Mouse (Mus musculus): ENCODE results near the gene Glyctk. TPM values are rescaled to one million over a fixed set of nuclear protein-coding genes. Genes with fewer than 3 reads are reported as not detected.

The Glyctk gene
- polyA plus RNA-seq, 1 experiment from 2014 or later = 2.2 TPM

GRCm38 (mm10) chr9:106166709-106167108 lies 8.8 kb upstream of the Glyctk start:
- DNase-seq (ENCODE audit: low spot score) (no peak), ATAC-seq (replicated peaks; ENCODE audit: insufficient number of reproducible peaks, low FRiP score, low TSS enrichment, low read depth) (no peak)
- H3K9me3 ChIP-seq (replicated peaks; ENCODE audit: control insufficient read depth, low read length) = no peaks in the 10 kb centered on the region
- no peak overlapping the region for H3K9ac ChIP-seq (replicated peaks; ENCODE audit: low read length)
- H3K36me3 ChIP-seq (replicated peaks; ENCODE audit: control insufficient read depth, insufficient read depth, low read depth, low read length) = no peaks in the 10 kb centered on the region
- no peaks in the 10 kb centered on the region for H3K4me1 ChIP-seq (ENCODE audit: control insufficient read depth, insufficient read depth, low read length)
- H3K4me3 ChIP-seq (ENCODE audit: low read depth, low read length) = no peak overlapping the region
- WGBS = 87% methylated on average over 2 of the region's 2 CpGs
- no peak overlapping the region for H3K4me2 ChIP-seq (ENCODE audit: low read depth, low read length)
- no peak overlapping the region for H3K27ac ChIP-seq (replicated peaks; ENCODE audit: low read depth, low read length)
- H3K27me3 ChIP-seq (ENCODE audit: control insufficient read depth, insufficient read depth, low read length) = no peaks in the 10 kb centered on the region

GRCm38 (mm10) chr9:106160426-106160825 lies 2.5 kb upstream of the Glyctk start:
- DNase-seq (ENCODE audit: low spot score) = no peak
- Histone ChIP-seq H3K36me3 (replicated peaks; ENCODE audit: control insufficient read depth, insufficient read depth, low read depth, low read length) (no peaks in the 10 kb centered on the region), H3K4me1 (ENCODE audit: control insufficient read depth, insufficient read depth, low read length) (no peaks in the 10 kb centered on the region; the same call in 1 of the 2 replicates), H3K27me3 (ENCODE audit: control insufficient read depth, insufficient read depth, low read length) (no peaks in the 10 kb centered on the region), H3K4me3 (ENCODE audit: low read depth, low read length) (peak overlapping the region; percentile 55), H3K4me2 (ENCODE audit: low read depth, low read length) (peak overlapping the region; percentile 53), H3K27ac (replicated peaks; ENCODE audit: low read depth, low read length) (peak overlapping the region; percentile 80; the same call in 1 of the 2 replicates), H3K9me3 (replicated peaks; ENCODE audit: control insufficient read depth, low read length) (no peaks in the 10 kb centered on the region), H3K9ac (replicated peaks; ENCODE audit: low read length) (peak overlapping the region; percentile 73)
- 46% methylated on average over 5 of the region's 5 CpGs for WGBS
- ATAC-seq (replicated peaks; ENCODE audit: insufficient number of reproducible peaks, low FRiP score, low TSS enrichment, low read depth) = no peak

GRCm38 (mm10) chr9:106159784-106160301 lies 1.9 kb upstream of the Glyctk start:
- H3K27ac ChIP-seq (replicated peaks; ENCODE audit: low read depth, low read length) = peak overlapping the region; percentile 80
- no peaks in the 10 kb centered on the region for H3K36me3 ChIP-seq (replicated peaks; ENCODE audit: control insufficient read depth, insufficient read depth, low read depth, low read length)
- peak; percentile 94 for DNase-seq (ENCODE audit: low spot score)
- H3K9me3 ChIP-seq (replicated peaks; ENCODE audit: control insufficient read depth, low read length) = no peaks in the 10 kb centered on the region
- peak overlapping the region; percentile 53 for H3K4me2 ChIP-seq (ENCODE audit: low read depth, low read length)
- peak; percentile 68 for ATAC-seq (replicated peaks; ENCODE audit: insufficient number of reproducible peaks, low FRiP score, low TSS enrichment, low read depth)
- under 1% methylated on average over 24 of the region's 24 CpGs for WGBS
- no peaks in the 10 kb centered on the region for H3K27me3 ChIP-seq (ENCODE audit: control insufficient read depth, insufficient read depth, low read length)
- peak overlapping the region; percentile 55 for H3K4me3 ChIP-seq (ENCODE audit: low read depth, low read length)
- peak overlapping the region; percentile 73 for H3K9ac ChIP-seq (replicated peaks; ENCODE audit: low read length)
- H3K4me1 ChIP-seq (ENCODE audit: control insufficient read depth, insufficient read depth, low read length) = no peaks in the 10 kb centered on the region; the same call in 1 of the 2 replicates

GRCm38 (mm10) chr9:106159237-106159636 lies 1.3 kb upstream of the Glyctk start:
- Histone ChIP-seq H3K4me2 (ENCODE audit: low read depth, low read length) (no peak overlapping the region), H3K4me3 (ENCODE audit: low read depth, low read length) (no peak overlapping the region; the same call in 1 of the 2 replicates), H3K27me3 (ENCODE audit: control insufficient read depth, insufficient read depth, low read length) (no peaks in the 10 kb centered on the region), H3K4me1 (ENCODE audit: control insufficient read depth, insufficient read depth, low read length) (no peaks in the 10 kb centered on the region; the same call in 1 of the 2 replicates), H3K36me3 (replicated peaks; ENCODE audit: control insufficient read depth, insufficient read depth, low read depth, low read length) (no peaks in the 10 kb centered on the region), H3K9ac (replicated peaks; ENCODE audit: low read length) (no peak overlapping the region), H3K27ac (replicated peaks; ENCODE audit: low read depth, low read length) (no peak overlapping the region), H3K9me3 (replicated peaks; ENCODE audit: control insufficient read depth, low read length) (no peaks in the 10 kb centered on the region)
- DNase-seq (ENCODE audit: low spot score) (no peak), ATAC-seq (replicated peaks; ENCODE audit: insufficient number of reproducible peaks, low FRiP score, low TSS enrichment, low read depth) (no peak)
- 86% methylated on average over 9 of the region's 9 CpGs for WGBS

- Histone ChIP-seq H3K9me3 (replicated peaks; ENCODE audit: control insufficient read depth, low read length) (no peaks in the 10 kb centered on the region), H3K27me3 (ENCODE audit: control insufficient read depth, insufficient read depth, low read length) (no peaks in the 10 kb centered on the region), H3K4me1 (ENCODE audit: control insufficient read depth, insufficient read depth, low read length) (no peaks in the 10 kb centered on the region; the same call in 1 of the 2 replicates), H3K27ac (replicated peaks; ENCODE audit: low read depth, low read length) (no peak overlapping the region), H3K36me3 (replicated peaks; ENCODE audit: control insufficient read depth, insufficient read depth, low read depth, low read length) (no peaks in the 10 kb centered on the region), H3K9ac (replicated peaks; ENCODE audit: low read length) (no peak overlapping the region), H3K4me3 (ENCODE audit: low read depth, low read length) (no peak overlapping the region), H3K4me2 (ENCODE audit: low read depth, low read length) (no peak overlapping the region)
- DNase-seq (ENCODE audit: low spot score) (no peak), ATAC-seq (replicated peaks; ENCODE audit: insufficient number of reproducible peaks, low FRiP score, low TSS enrichment, low read depth) (no peak)
- 82% methylated on average over 7 of the region's 10 CpGs for WGBS
Observed at GRCm38 (mm10) chr9:106157623-106157925, 364 bp downstream of the Glyctk start.

GRCm38 (mm10) chr9:106156921-106157622 lies 866 bp downstream of the Glyctk start:
- 79% methylated on average over 21 of the region's 21 CpGs for WGBS
- Histone ChIP-seq H3K9me3 (replicated peaks; ENCODE audit: control insufficient read depth, low read length) (no peaks in the 10 kb centered on the region), H3K27me3 (ENCODE audit: control insufficient read depth, insufficient read depth, low read length) (no peaks in the 10 kb centered on the region), H3K4me3 (ENCODE audit: low read depth, low read length) (no peak overlapping the region), H3K36me3 (replicated peaks; ENCODE audit: control insufficient read depth, insufficient read depth, low read depth, low read length) (no peaks in the 10 kb centered on the region), H3K9ac (replicated peaks; ENCODE audit: low read length) (no peak overlapping the region), H3K4me2 (ENCODE audit: low read depth, low read length) (no peak overlapping the region), H3K4me1 (ENCODE audit: control insufficient read depth, insufficient read depth, low read length) (no peaks in the 10 kb centered on the region; the same call in 1 of the 2 replicates), H3K27ac (replicated peaks; ENCODE audit: low read depth, low read length) (no peak overlapping the region)
- ATAC-seq (replicated peaks; ENCODE audit: insufficient number of reproducible peaks, low FRiP score, low TSS enrichment, low read depth) = no peak; the same call in 1 of the 2 replicates
- DNase-seq (ENCODE audit: low spot score) = no peak

- 61% methylated on average over 5 of the region's 5 CpGs for WGBS
- ATAC-seq (replicated peaks; ENCODE audit: insufficient number of reproducible peaks, low FRiP score, low TSS enrichment, low read depth) = peak; percentile 54
- Histone ChIP-seq H3K36me3 (replicated peaks; ENCODE audit: control insufficient read depth, insufficient read depth, low read depth, low read length) (no peaks in the 10 kb centered on the region), H3K9me3 (replicated peaks; ENCODE audit: control insufficient read depth, low read length) (no peaks in the 10 kb centered on the region), H3K9ac (replicated peaks; ENCODE audit: low read length) (no peak overlapping the region), H3K4me2 (ENCODE audit: low read depth, low read length) (no peak overlapping the region), H3K27ac (replicated peaks; ENCODE audit: low read depth, low read length) (no peak overlapping the region), H3K4me1 (ENCODE audit: control insufficient read depth, insufficient read depth, low read length) (no peaks in the 10 kb centered on the region; the same call in 1 of the 2 replicates), H3K4me3 (ENCODE audit: low read depth, low read length) (no peak overlapping the region), H3K27me3 (ENCODE audit: control insufficient read depth, insufficient read depth, low read length) (no peaks in the 10 kb centered on the region)
- DNase-seq (ENCODE audit: low spot score) = peak; percentile 82
Observed at GRCm38 (mm10) chr9:106156419-106156818, 1.5 kb downstream of the Glyctk start.

- peaks cover 9% of the 10 kb centered on the region; the same call in 1 of the 2 replicates for H3K27me3 ChIP-seq (ENCODE audit: control insufficient read depth, insufficient read depth, low read length)
- H3K27ac ChIP-seq (replicated peaks; ENCODE audit: low read depth, low read length) = no peak overlapping the region
- DNase-seq (ENCODE audit: low spot score) (no peak), ATAC-seq (replicated peaks; ENCODE audit: insufficient number of reproducible peaks, low FRiP score, low TSS enrichment, low read depth) (no peak)
- H3K4me1 ChIP-seq (ENCODE audit: control insufficient read depth, insufficient read depth, low read length) = no peaks in the 10 kb centered on the region; the same call in 1 of the 2 replicates
- no peak overlapping the region for H3K9ac ChIP-seq (replicated peaks; ENCODE audit: low read length)
- 87% methylated on average over 9 of the region's 9 CpGs for WGBS
- H3K9me3 ChIP-seq (replicated peaks; ENCODE audit: control insufficient read depth, low read length) = no peaks in the 10 kb centered on the region
- no peak overlapping the region for H3K4me2 ChIP-seq (ENCODE audit: low read depth, low read length)
- H3K4me3 ChIP-seq (ENCODE audit: low read depth, low read length) = no peak overlapping the region
- no peaks in the 10 kb centered on the region for H3K36me3 ChIP-seq (replicated peaks; ENCODE audit: control insufficient read depth, insufficient read depth, low read depth, low read length)
Observed at GRCm38 (mm10) chr9:106154106-106154505, 3.8 kb downstream of the Glyctk start.
